Mouse (Mus musculus): ENCODE results near the gene Arid1b.

- TF ChIP-seq CTCF (IDR thresholded peaks at IDR 0.05; ENCODE audit: extremely low read depth, insufficient read length, insufficient replicate concordance, low read depth, low read length) (no peak), POLR2A (IDR thresholded peaks at IDR 0.05; ENCODE audit: low read depth, low read length) (no peak)
Measured at GRCm38 (mm10) chr17:4994813-4995560, 855 bp downstream of the Arid1b start.

All from small intestine, adult 2 months (tissue).